Mouse (Mus musculus) limb, embryonic 12.5 days (tissue): ENCODE results near the gene Cd151. TPM values are rescaled to one million over a fixed set of nuclear protein-coding genes. Genes with fewer than 3 reads are reported as not detected.

Source experiments
- ATAC-seq: fragments of 200-750 bp; cut with Nextera tagmentation; 2 replicates; pipeline ENCODE4 v1.8.0; 2017; ENCODE audit warnings: low read depth, moderate TSS enrichment; ENCODE audit not compliant: insufficient number of reproducible peaks, insufficient read depth, low FRiP score, low TSS enrichment
- H3K27ac ChIP-seq: fragments of 300-500 bp; sonication (generic); 2 replicates; pipeline ENCODE4 v1.5.1; 2016; ENCODE audit warnings: mild to moderate bottlenecking, moderate library complexity
- H3K27me3 ChIP-seq: fragments of 300-500 bp; sonication (generic); 2 replicates; pipeline ENCODE4 v1.6.1; 2016; ENCODE audit warnings: mild to moderate bottlenecking, moderate library complexity
- H3K36me3 ChIP-seq: fragments of 300-500 bp; sonication (generic); 2 replicates; pipeline ENCODE4 v1.6.1; 2016; ENCODE audit warnings: mild to moderate bottlenecking, moderate library complexity
- H3K4me1 ChIP-seq: fragments of 300-500 bp; sonication (generic); replicated peaks from 2 replicates; pipeline ENCODE4 v1.6.1; 2016
- H3K4me2 ChIP-seq: fragments of 300-500 bp; sonication (generic); 2 replicates; pipeline ENCODE4 v1.6.1; 2016; ENCODE audit warnings: mild to moderate bottlenecking, moderate library complexity
- H3K4me3 ChIP-seq: fragments of 300-500 bp; sonication (generic); replicated peaks from 2 replicates; pipeline ENCODE4 v1.5.1; 2016; ENCODE audit warnings: mild to moderate bottlenecking
- H3K9ac ChIP-seq: fragments of 300-500 bp; sonication (generic); replicated peaks from 2 replicates; pipeline ENCODE4 v1.6.1; 2016; ENCODE audit warnings: mild to moderate bottlenecking, moderate library complexity
- H3K9me3 ChIP-seq: fragments of 300-500 bp; sonication (generic); 2 replicates; pipeline ENCODE4 v1.6.1; 2016; ENCODE audit warnings: mild to moderate bottlenecking, moderate library complexity
- WGBS: fragments of 180-500 bp; shearing (Covaris S2); methylation state at CpG from one replicate; pipeline ENCODE4 v1.1.7; 2016; 5-methylcytosine and 5-hydroxymethylcytosine counted together
- polyA plus RNA-seq: library from polyadenylated mRNA; unstranded; fragments of >200 nt; fragmentation: Nextera tagmentation; extraction: Ambion mirVana; gene quantifications from 2 replicates; pipeline ENCODE4 v1.2.1, GENCODE M21; 2016

Gene Cd151
- polyA plus RNA-seq, 1 experiment from 2014 or later = 13.5 TPM

DNA sequence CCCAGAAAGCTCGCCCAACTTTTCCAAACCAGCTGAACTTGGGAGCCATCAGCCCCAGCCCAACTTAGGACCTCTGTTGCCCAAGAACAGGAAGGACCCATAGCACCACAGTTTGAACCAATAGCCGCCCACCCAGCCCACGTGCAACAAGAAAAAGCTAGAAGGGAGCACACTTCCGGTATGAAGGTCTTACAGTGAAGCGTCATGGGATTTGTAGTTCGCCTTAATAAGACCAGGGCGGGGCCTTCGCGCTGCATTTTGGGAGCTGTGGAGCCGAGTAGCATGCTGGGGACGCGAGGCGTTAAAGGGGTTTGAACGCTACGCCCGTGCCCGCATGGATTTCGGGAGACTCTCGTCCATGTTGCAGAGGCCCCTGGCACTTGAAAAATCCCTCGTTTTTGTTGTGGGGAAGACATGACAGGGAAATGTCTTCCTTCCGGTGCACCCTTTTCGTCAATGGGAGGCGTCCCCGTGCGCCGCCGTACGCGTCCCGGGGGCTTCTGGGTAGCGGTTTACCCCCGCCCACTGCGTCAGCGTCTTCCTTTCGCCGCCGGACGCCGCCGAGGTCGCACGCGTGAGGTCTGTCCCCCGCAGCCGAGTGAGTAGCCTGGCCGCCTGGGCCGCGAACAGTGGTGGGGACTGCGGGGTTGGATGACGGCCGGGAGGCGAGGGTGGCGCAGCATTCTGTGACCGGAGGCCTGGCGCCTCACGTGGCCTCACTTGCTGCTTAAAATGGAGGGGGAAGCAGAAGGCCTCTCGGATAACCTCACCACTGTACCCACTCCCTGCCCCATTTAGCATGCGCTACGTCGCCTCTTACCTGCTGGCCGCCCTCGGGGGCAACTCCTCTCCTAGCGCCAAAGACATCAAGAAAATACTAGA, 19.8 kb upstream of the Cd151 start, which contains the start of gene Rplp2:
TSS of gene Rplp2 (plus strand) at position 261 of the 882 bp plus-strand sequence.
- no peaks in the 10 kb centered on the region for H3K27me3 ChIP-seq
- WGBS = under 1% methylated on average over 63 of the region's 63 CpGs
- peak within 1 kb of the TSS; percentile 64 for H3K27ac ChIP-seq
- H3K4me1 ChIP-seq = peaks cover 26% of the 10 kb centered on the region
- peak; percentile 85 for ATAC-seq
- peak within 1 kb of the TSS; percentile 79 for H3K4me2 ChIP-seq
- H3K4me3 ChIP-seq = peak within 1 kb of the TSS; percentile 88
- peaks cover 40% of the 10 kb centered on the region for H3K36me3 ChIP-seq
- H3K9me3 ChIP-seq = no peaks in the 10 kb centered on the region
- peak within 1 kb of the TSS; percentile 95 for H3K9ac ChIP-seq

DNA sequence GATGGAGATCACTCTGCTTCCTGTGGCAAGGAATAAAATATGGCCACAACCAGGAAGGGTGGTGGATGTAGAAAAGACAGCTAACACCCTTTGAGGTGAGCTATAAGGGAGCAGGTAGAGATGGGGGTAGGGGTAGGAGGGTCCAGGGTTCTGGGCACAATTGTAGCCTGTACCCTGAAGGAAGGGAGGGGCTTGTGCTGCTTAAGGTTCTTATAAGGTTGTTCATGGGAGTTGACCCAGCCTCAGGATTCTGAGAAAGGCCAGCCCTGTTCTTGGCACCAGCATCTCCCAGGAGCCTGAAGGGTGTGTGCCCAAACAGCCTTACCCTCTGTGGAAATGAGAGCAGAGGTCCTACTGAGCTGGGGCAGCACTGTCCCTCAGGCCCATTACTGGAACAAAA, 15.3 kb upstream of the Cd151 start:
- Histone ChIP-seq H3K9me3 (no peaks in the 10 kb centered on the region), H3K36me3 (peaks cover 41% of the 10 kb centered on the region), H3K4me3 (no peak overlapping the region), H3K27ac (no peak overlapping the region), H3K9ac (no peak overlapping the region), H3K27me3 (peaks cover 3% of the 10 kb centered on the region; the same call in 1 of the 2 replicates), H3K4me1 (peaks cover 24% of the 10 kb centered on the region), H3K4me2 (no peak overlapping the region)
- ATAC-seq = no peak

GRCm38 (mm10) chr7:141453636-141454035, 13.6 kb upstream of the Cd151 start:
- H3K4me3 ChIP-seq = no peak overlapping the region
- H3K27ac ChIP-seq = no peak overlapping the region
- WGBS = 71% methylated on average over 2 of the region's 2 CpGs
- H3K4me1 ChIP-seq = peaks cover 18% of the 10 kb centered on the region
- H3K27me3 ChIP-seq = peaks cover 13% of the 10 kb centered on the region
- H3K4me2 ChIP-seq = no peak overlapping the region
- H3K36me3 ChIP-seq = peaks cover 38% of the 10 kb centered on the region
- H3K9me3 ChIP-seq = no peaks in the 10 kb centered on the region
- no peak for ATAC-seq
- no peak overlapping the region for H3K9ac ChIP-seq

GRCm38 (mm10) chr7:141454967-141455551, 12.1 kb upstream of the Cd151 start, which contains the start of gene Pnpla2:
Pnpla2 (plus strand) TSS chr7:141455198.
- under 1% methylated on average over 45 of the region's 45 CpGs for WGBS
- Histone ChIP-seq H3K9me3 (no peaks in the 10 kb centered on the region), H3K4me1 (peaks cover 17% of the 10 kb centered on the region), H3K36me3 (peaks cover 31% of the 10 kb centered on the region), H3K4me2 (peak within 1 kb of the TSS; percentile 98), H3K9ac (peak within 1 kb of the TSS; percentile 66), H3K27me3 (peaks cover 27% of the 10 kb centered on the region), H3K27ac (peak within 1 kb of the TSS; percentile 66; the same call in 1 of the 2 replicates), H3K4me3 (peak within 1 kb of the TSS; percentile 61)
- peak; percentile 74 for ATAC-seq

DNA sequence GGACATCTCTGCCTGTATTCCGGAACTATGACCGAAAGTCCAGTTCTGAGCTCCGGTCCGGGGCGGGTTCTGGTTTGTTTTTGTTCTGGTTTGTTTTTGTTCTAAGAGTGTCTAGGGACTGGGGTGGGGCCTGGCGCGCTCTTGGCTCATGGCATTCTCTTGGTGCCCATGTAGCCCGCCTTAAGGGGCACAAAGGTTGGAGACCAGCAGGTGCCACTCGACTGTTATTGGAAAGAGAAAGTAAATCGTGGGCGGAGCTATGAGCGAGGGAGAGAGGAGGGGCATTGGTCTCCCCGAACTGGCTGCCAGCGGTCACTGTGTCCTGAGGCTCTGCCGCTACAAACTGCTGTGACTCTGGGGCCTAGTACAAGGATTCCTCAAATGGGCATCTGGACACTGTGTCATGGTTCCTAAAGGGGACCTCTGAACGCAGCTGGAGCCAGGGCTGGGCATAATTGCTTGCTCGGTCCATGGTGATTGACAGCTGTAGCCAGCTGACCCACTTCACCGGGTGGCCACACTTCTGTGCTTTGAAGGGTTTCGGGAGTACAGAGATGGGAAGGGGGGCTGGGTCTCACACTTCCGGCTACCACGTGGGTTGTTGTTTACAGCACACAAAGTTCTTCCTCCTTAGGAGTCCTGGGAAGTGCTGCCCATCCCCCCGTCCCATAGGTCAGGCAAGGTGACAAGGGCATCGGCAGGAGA, 11.4 kb upstream of the Cd151 start:
- Histone ChIP-seq H3K27ac (peak overlapping the region; percentile 66; the same call in 1 of the 2 replicates), H3K4me3 (peak overlapping the region; percentile 61), H3K4me1 (peaks cover 17% of the 10 kb centered on the region), H3K9ac (peak overlapping the region; percentile 66), H3K36me3 (peaks cover 24% of the 10 kb centered on the region), H3K4me2 (peak overlapping the region; percentile 98), H3K27me3 (peaks cover 34% of the 10 kb centered on the region), H3K9me3 (no peaks in the 10 kb centered on the region)
- WGBS = 1% methylated on average over 23 of the region's 23 CpGs
- peak; percentile 21 for ATAC-seq

DNA sequence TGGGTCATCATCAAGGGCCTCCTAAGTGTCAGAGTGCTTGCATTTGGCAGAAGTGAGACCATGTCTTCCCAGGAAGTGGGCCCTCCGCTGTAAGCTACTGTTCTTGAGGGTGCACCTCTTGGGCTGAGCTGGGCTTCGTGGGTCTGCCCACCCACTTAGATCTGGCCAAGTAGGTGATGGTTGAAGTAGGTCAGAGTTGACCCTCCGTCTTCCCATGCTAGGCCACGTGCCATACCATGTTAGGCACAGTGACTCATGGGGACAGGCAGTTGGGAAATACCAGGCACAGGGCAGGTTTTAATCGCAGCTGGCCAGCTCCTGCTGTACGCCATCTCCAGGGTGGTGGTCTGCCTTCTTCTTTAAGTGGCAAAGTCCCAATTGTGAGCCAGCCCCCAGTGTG, 10.5 kb upstream of the Cd151 start:
- H3K4me3 ChIP-seq = no peak overlapping the region
- peaks cover 21% of the 10 kb centered on the region for H3K4me1 ChIP-seq
- H3K4me2 ChIP-seq = no peak overlapping the region
- no peak overlapping the region for H3K27ac ChIP-seq
- peaks cover 44% of the 10 kb centered on the region for H3K27me3 ChIP-seq
- no peaks in the 10 kb centered on the region for H3K9me3 ChIP-seq
- peaks cover 15% of the 10 kb centered on the region for H3K36me3 ChIP-seq
- no peak for ATAC-seq
- 94% methylated on average over 6 of the region's 6 CpGs for WGBS
- no peak overlapping the region for H3K9ac ChIP-seq

GRCm38 (mm10) chr7:141457236-141457635, 10.0 kb upstream of the Cd151 start:
- WGBS = 91% methylated on average over 14 of the region's 14 CpGs
- H3K27ac ChIP-seq = no peak overlapping the region
- H3K9ac ChIP-seq = no peak overlapping the region
- no peak for ATAC-seq
- no peak overlapping the region for H3K4me2 ChIP-seq
- peaks cover 26% of the 10 kb centered on the region for H3K4me1 ChIP-seq
- H3K36me3 ChIP-seq = peaks cover 10% of the 10 kb centered on the region
- H3K9me3 ChIP-seq = no peaks in the 10 kb centered on the region
- H3K4me3 ChIP-seq = no peak overlapping the region
- peaks cover 49% of the 10 kb centered on the region for H3K27me3 ChIP-seq

DNA sequence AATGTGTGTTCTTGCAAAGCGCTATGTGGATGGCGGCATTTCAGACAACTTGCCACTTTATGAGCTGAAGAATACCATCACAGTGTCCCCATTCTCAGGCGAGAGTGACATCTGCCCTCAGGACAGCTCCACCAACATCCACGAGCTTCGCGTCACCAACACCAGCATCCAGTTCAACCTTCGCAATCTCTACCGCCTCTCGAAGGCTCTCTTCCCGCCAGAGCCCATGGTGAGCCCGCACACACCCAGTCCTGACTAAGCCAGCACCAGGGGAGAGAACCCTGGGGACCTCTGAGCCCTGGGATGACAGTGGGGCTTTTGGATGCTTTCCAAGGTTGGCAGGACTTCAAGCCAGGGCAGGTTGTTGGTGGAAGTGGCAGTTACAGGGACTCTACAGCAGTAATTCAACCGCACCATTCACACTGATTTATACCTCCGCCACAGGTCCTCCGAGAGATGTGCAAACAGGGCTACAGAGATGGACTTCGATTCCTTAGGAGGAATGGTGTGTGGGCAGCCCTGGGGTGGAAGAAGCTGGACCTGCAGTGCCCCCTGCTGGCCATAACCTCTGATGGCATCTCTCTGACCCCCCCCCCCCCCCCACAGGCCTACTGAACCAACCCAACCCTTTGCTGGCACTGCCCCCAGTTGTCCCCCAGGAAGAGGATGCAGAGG, 9.1 kb upstream of the Cd151 start:
- Histone ChIP-seq H3K36me3 (peaks cover 8% of the 10 kb centered on the region; the same call in 1 of the 2 replicates), H3K4me2 (no peak overlapping the region), H3K27ac (no peak overlapping the region), H3K27me3 (peaks cover 57% of the 10 kb centered on the region), H3K9ac (no peak overlapping the region), H3K9me3 (no peaks in the 10 kb centered on the region), H3K4me3 (no peak overlapping the region), H3K4me1 (peaks cover 30% of the 10 kb centered on the region)
- 75% methylated on average over 15 of the region's 15 CpGs for WGBS
- ATAC-seq = no peak

GRCm38 (mm10) chr7:141458661-141459060, 8.5 kb upstream of the Cd151 start:
- ATAC-seq = no peak
- peaks cover 63% of the 10 kb centered on the region for H3K27me3 ChIP-seq
- H3K9ac ChIP-seq = no peak overlapping the region

DNA sequence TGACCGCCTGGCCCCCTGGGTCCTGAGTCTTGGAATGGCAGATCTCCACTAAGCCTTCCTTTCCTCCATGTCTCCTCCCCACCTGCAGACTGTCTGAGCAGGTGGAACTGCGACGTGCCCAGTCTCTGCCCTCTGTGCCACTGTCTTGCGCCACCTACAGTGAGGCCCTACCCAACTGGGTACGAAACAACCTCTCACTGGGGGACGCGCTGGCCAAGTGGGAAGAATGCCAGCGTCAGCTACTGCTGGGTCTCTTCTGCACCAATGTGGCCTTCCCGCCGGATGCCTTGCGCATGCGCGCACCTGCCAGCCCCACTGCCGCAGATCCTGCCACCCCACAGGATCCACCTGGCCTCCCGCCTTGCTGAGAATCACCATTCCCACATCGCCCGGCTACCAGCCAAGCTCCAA, 7.9 kb upstream of the Cd151 start:
- Histone ChIP-seq H3K4me3 (no peak overlapping the region), H3K4me1 (peaks cover 33% of the 10 kb centered on the region), H3K36me3 (peaks cover 8% of the 10 kb centered on the region; the same call in 1 of the 2 replicates), H3K27me3 (peaks cover 69% of the 10 kb centered on the region), H3K9ac (no peak overlapping the region), H3K4me2 (no peak overlapping the region), H3K9me3 (no peaks in the 10 kb centered on the region), H3K27ac (no peak overlapping the region)
- ATAC-seq = no peak
- 90% methylated on average over 17 of the region's 17 CpGs for WGBS

More at GRCm38 (mm10) chr7:141458661-141459060, 8.5 kb upstream of the Cd151 start:
- Histone ChIP-seq H3K9me3 (no peaks in the 10 kb centered on the region), H3K36me3 (peaks cover 8% of the 10 kb centered on the region; the same call in 1 of the 2 replicates), H3K4me2 (no peak overlapping the region), H3K4me3 (no peak overlapping the region), H3K4me1 (peaks cover 30% of the 10 kb centered on the region), H3K27ac (no peak overlapping the region)
- WGBS = 91% methylated on average over 11 of the region's 11 CpGs
